Mouse (Mus musculus) liver, embryonic 11.5 days (tissue): Measurements from ENCODE around the gene Fmnl1. TPM values are rescaled to one million over a fixed set of nuclear protein-coding genes. Genes with fewer than 3 reads are reported as not detected.
A peak's percentile ranks its signal among the peaks of the same experiment; 100 is the strongest.

Experiments
- ATAC-seq: fragments of 200-750 bp; cut with Nextera tagmentation; replicated peaks from 2 replicates; pipeline ENCODE4 v1.8.0; 2017; ENCODE audit warnings: moderate number of reproducible peaks, mild to moderate bottlenecking, moderate TSS enrichment, moderate library complexity; ENCODE audit not compliant: low FRiP score
- DNase-seq: peaks from one replicate; pipeline ENCODE4 v3.0.0-alpha.2; 2017; ENCODE audit warnings: low spot score
- H3K27ac ChIP-seq: fragments of 300-500 bp; sonication (generic); 2 replicates; pipeline ENCODE4 v1.5.1; 2014; ENCODE audit warnings: mild to moderate bottlenecking, low read depth, low read length, control low read depth
- H3K27me3 ChIP-seq: fragments of 300-500 bp; sonication (generic); replicated peaks from 2 replicates; pipeline ENCODE4 v1.6.1; 2014; ENCODE audit warnings: low read length, mixed read lengths; ENCODE audit not compliant: control insufficient read depth, insufficient read depth
- H3K36me3 ChIP-seq: fragments of 300-500 bp; sonication (generic); 2 replicates; pipeline ENCODE4 v1.6.1; 2014; ENCODE audit warnings: mild to moderate bottlenecking, low read length, moderate library complexity, mixed read lengths; ENCODE audit not compliant: control insufficient read depth, insufficient read depth
- H3K4me1 ChIP-seq: fragments of 300-500 bp; sonication (generic); replicated peaks from 2 replicates; pipeline ENCODE4 v1.6.1; 2014; ENCODE audit warnings: low read length, mixed read lengths; ENCODE audit not compliant: control insufficient read depth, insufficient read depth
- H3K4me2 ChIP-seq: fragments of 300-500 bp; sonication (generic); 2 replicates; pipeline ENCODE4 v1.6.1; 2014; ENCODE audit warnings: mild to moderate bottlenecking, control low read depth, moderate library complexity
- H3K4me3 ChIP-seq: fragments of 300-500 bp; sonication (generic); 2 replicates; pipeline ENCODE4 v1.5.1; 2014; ENCODE audit warnings: low read depth, low read length, control low read depth
- H3K9ac ChIP-seq: fragments of 300-500 bp; sonication (generic); 2 replicates; pipeline ENCODE4 v1.6.1; 2014; ENCODE audit warnings: low read depth, low read length, control low read depth
- H3K9me3 ChIP-seq: fragments of 300-500 bp; sonication (generic); 2 replicates; pipeline ENCODE4 v1.6.1; 2016; ENCODE audit warnings: low read length, inconsistent platforms, mixed read lengths; ENCODE audit not compliant: control insufficient read depth
- WGBS: fragments of 180-500 bp; shearing (Covaris S2); extraction: QIAGEN DNeasy Blood & Tissue Kit; methylation state at CpG from one replicate; pipeline ENCODE4 v1.1.7; 2014; 5-methylcytosine and 5-hydroxymethylcytosine counted together
- polyA plus RNA-seq: library from polyadenylated mRNA; unstranded; fragments of >200 nt; fragmentation: Nextera tagmentation; extraction: Ambion mirVana; gene quantifications from 2 replicates; pipeline ENCODE4 v1.2.1, GENCODE M21; 2014

Fmnl1 gene
- polyA plus RNA-seq, 1 experiment from 2014 or later = 6.3 TPM

DNA sequence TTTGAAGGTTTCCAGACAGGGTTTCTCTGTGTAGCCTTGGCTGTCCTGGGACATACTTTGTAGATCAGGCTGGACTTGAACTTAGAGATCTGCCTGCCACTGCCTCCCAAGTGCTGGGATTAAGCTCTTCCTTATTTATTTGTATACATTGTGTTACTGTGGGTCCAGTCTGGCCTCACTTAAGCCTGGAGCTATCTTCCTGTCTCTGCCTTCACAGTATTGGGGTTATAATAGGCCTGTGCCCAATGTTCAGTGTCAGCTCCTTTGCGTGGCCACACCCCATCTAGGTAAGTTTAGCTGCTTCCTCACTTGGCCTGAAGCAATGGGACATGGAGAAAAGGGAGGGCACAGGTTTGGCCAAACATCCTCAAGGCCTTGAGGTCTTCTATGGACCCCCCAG lies 5.6 kb downstream of the Fmnl1 start:
- H3K4me3 ChIP-seq = no peak overlapping the region
- H3K27ac ChIP-seq = no peak overlapping the region
- no peak overlapping the region for H3K9ac ChIP-seq
- no peak for ATAC-seq
- DNase-seq = no peak
- no peaks in the 10 kb centered on the region for H3K36me3 ChIP-seq
- H3K4me2 ChIP-seq = no peak overlapping the region
- WGBS = 84% methylated on average over 1 of the region's 1 CpGs
- H3K4me1 ChIP-seq = peaks cover 20% of the 10 kb centered on the region
- H3K27me3 ChIP-seq = peaks cover 15% of the 10 kb centered on the region
- H3K9me3 ChIP-seq = no peaks in the 10 kb centered on the region

DNA sequence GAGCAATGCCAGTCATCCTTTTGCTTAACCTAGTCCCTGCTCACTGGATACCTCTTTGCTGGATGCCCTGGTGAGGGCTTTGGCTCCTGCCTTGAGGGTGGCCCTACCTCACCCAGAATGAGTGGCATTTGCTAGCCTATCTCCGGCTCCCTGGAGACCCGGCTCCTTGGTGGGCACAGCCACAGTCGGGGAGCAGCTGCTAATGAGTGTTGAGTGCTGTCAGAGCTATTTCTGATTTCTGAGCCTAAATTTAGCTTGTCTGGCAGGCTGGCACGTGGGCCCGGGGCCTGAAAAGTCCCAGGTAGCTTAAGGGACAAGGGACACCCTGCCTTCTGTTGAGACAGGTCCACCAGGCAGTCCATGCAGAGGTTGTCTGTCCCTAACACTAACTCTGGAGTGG lies 6.3 kb downstream of the Fmnl1 start:
- no peak overlapping the region for H3K4me2 ChIP-seq
- H3K4me3 ChIP-seq = no peak overlapping the region
- H3K36me3 ChIP-seq = no peaks in the 10 kb centered on the region
- peaks cover 8% of the 10 kb centered on the region; the same call in 1 of the 2 replicates for H3K27me3 ChIP-seq
- no peak overlapping the region for H3K9ac ChIP-seq
- no peaks in the 10 kb centered on the region for H3K9me3 ChIP-seq
- H3K4me1 ChIP-seq = peaks cover 20% of the 10 kb centered on the region
- 69% methylated on average over 5 of the region's 5 CpGs for WGBS
- H3K27ac ChIP-seq = no peak overlapping the region
- ATAC-seq (no peak), DNase-seq (no peak)

DNA sequence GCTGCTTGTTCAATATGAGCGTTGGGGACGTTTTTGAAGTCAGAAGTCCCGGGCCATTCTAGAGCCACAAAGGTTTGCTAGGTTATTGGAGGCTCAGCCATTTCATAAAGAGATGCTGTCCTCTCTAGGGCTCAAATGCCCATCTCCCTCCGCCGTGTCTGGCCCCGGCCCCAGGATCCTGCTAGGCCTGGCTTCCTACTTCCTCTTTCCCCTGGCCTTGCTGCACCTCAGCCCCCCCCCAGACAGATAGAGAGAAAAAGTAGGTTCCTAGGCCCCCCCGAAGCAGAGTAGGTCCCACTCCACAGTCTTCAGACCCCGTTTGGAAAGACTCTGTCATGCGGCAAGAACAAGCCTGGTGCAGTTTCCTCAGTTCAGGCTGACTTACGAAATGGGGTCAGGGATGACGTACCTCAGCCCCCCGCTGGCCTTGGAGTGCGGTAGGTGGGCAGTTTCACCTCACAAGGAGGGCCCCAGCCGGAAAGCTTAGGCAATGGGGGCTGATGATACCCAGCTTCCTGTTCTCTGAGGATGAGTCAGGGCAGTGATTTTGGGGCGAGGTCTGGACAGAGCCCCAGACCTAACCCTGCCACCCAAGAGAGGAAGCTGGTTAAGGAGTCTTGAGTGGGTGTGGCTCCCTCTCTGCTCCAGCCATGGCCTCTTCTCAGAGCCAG lies 7.0 kb downstream of the Fmnl1 start:
- H3K27me3 ChIP-seq = peaks cover under 1% of the 10 kb centered on the region; the same call in 1 of the 2 replicates
- no peak overlapping the region for H3K27ac ChIP-seq
- H3K9ac ChIP-seq = no peak overlapping the region
- H3K36me3 ChIP-seq = no peaks in the 10 kb centered on the region
- H3K4me1 ChIP-seq = peaks cover 20% of the 10 kb centered on the region
- ATAC-seq = no peak
- H3K4me3 ChIP-seq = no peak overlapping the region
- no peaks in the 10 kb centered on the region for H3K9me3 ChIP-seq
- 59% methylated on average over 15 of the region's 15 CpGs for WGBS
- no peak overlapping the region for H3K4me2 ChIP-seq
- no peak for DNase-seq

DNA sequence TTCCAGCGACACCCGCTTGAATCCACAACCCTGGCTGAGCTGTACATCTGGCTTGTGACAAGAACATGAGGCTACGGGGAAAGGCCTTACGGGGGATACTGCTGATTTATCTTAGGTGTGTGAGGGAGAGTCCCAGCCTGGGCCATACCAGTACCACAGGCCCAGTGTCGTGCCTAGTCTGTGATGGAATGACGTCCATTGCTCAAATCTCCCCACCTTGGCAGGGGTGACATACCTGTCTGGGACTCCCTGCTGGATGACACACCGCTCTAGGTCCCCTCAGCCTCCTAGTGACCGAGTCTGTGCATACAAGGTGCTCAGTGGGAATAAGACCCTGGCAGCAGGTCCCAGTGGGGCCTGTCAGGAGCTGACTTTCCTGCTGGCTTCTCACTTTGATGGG lies 7.8 kb downstream of the Fmnl1 start:
- peaks cover 20% of the 10 kb centered on the region for H3K4me1 ChIP-seq
- H3K36me3 ChIP-seq = no peaks in the 10 kb centered on the region
- no peak for DNase-seq
- no peak overlapping the region for H3K9ac ChIP-seq
- ATAC-seq = no peak
- no peak overlapping the region for H3K27ac ChIP-seq
- no peaks in the 10 kb centered on the region for H3K27me3 ChIP-seq
- WGBS = 86% methylated on average over 8 of the region's 8 CpGs
- no peak overlapping the region for H3K4me3 ChIP-seq
- no peaks in the 10 kb centered on the region for H3K9me3 ChIP-seq
- H3K4me2 ChIP-seq = no peak overlapping the region

DNA sequence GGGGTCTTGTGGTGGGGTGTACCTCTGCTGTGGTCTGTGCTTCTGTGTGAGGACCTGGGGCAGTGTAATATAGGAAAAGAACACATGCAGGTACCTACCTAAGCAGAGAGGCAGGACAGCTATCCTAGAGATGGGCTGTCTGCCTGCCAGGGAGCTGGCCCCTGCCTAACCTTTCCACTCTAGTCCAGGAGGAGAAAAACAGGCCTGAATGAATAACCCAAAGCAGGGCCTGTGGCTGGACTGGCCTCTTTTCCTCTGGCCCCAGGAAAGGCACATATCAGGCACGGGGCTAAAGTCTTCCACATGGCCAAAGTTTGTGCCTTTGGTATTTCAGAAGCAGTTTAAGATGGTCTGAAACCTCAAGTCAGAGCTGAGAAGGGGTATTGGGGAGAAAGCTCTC lies 9.5 kb downstream of the Fmnl1 start:
- no peaks in the 10 kb centered on the region for H3K9me3 ChIP-seq
- ATAC-seq (no peak), DNase-seq (no peak)
- no peaks in the 10 kb centered on the region for H3K36me3 ChIP-seq
- no peak overlapping the region for H3K27ac ChIP-seq
- WGBS = 53% methylated on average over 1 of the region's 1 CpGs
- H3K4me3 ChIP-seq = no peak overlapping the region
- peaks cover 6% of the 10 kb centered on the region for H3K4me1 ChIP-seq
- no peaks in the 10 kb centered on the region for H3K27me3 ChIP-seq
- H3K9ac ChIP-seq = no peak overlapping the region
- no peak overlapping the region for H3K4me2 ChIP-seq

DNA sequence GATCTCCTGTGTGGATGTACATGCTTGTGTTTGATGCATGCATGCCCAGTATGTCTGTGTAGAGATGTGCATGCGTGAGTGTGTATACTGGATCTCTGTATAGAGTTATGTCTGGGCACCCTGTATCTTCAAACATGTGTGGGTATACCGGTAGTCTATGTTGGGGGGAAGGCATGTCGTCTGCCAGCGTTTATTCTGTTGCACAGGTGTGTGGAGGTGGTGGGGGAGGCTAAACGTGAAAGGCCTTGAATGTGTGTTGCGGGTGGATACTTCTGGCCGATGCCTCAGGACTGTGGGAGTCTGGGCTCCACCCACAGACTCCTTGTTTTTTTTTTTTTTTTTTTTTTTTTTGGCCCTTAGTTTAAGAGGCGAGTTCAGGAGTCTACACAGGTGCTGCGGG lies 10.4 kb downstream of the Fmnl1 start:
- Histone ChIP-seq H3K9me3 (no peaks in the 10 kb centered on the region), H3K27ac (no peak overlapping the region), H3K9ac (no peak overlapping the region), H3K4me1 (no peaks in the 10 kb centered on the region; the same call in 1 of the 2 replicates), H3K36me3 (no peaks in the 10 kb centered on the region), H3K4me2 (no peak overlapping the region), H3K4me3 (no peak overlapping the region), H3K27me3 (no peaks in the 10 kb centered on the region)
- no peak for DNase-seq
- WGBS = 81% methylated on average over 9 of the region's 9 CpGs
- no peak for ATAC-seq

DNA sequence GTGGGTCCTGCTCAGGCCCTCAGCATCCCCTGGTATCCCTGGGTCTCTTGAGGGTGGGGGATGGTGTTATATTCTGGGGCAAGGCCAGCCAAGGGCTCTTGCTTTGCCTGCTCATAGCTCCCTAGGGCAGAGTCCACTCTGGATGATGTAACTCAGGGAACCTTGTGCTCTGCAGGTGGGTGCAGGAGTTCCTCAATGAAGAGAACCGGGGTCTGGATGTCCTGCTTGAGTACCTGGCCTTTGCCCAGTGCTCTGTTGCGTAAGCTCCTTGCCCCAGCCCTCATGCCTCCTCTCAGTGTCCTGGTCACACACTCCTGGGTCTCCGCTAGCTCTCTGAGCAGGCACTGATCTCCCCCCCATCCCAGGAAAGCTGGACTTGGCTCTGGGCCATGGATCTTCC lies 11.0 kb downstream of the Fmnl1 start:
- H3K4me1 ChIP-seq = no peaks in the 10 kb centered on the region
- 74% methylated on average over 3 of the region's 3 CpGs for WGBS
- no peak overlapping the region for H3K4me3 ChIP-seq
- no peak overlapping the region for H3K4me2 ChIP-seq
- H3K27me3 ChIP-seq = no peaks in the 10 kb centered on the region
- no peaks in the 10 kb centered on the region for H3K36me3 ChIP-seq
- no peak for ATAC-seq
- DNase-seq = no peak
- no peaks in the 10 kb centered on the region for H3K9me3 ChIP-seq
- no peak overlapping the region for H3K9ac ChIP-seq
- H3K27ac ChIP-seq = no peak overlapping the region

DNA sequence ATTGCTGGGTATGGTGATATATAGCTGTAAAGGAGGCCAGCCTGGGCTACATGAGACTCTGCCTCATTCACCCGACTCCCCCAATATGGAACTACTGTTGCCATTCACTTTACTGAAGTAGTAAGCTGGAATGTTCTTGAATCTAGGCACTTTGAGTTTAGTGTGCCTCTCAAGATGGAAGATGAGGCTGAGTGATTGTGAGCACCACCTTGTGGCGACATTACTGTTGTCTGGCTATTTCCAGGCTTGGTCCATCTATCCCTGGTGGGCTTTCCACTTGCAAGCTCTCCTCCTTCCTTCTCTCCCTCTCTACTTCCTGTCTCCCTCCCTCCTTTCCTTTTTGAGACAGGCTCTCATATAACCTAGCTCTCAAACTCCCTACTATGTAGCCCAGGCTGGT lies 14.0 kb downstream of the Fmnl1 start:
- no peak for DNase-seq
- H3K9me3 ChIP-seq = no peaks in the 10 kb centered on the region

DNA sequence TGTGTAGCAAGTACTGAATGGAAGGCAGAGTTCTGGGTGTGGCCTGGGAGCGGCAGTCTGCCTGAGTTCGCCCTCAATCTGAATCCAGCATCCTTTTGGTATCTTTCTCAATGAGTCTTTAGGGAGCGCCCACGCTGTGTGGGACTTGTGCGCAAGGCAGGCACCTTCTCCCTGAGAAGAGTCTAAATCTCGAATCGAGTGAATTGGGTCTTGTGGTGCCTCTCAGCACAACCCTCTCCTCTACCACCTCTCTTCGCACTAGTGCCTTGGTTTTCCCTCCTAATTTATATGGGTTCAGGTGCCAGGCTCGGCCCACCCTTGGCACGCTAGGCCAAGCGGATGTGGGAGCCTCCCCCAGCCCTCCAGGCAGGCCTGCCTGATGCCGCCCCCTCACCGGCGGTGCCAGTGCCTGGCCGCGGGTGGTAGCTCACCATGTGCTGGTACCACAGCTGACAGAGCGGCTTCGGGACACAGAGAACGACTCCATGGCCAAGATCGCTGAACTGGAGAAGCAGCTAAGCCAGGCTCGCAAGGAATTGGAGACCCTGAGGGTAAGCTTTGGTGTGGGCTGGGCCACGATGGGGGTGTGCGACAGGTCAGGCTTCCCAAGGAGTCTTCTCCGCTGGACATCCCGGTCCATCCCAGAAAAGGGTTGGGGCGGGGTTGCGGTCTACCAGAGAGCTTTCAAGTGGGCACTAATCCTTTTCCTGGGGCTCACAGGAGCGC lies 21.5 kb downstream of the Fmnl1 start:
- H3K36me3 ChIP-seq = no peaks in the 10 kb centered on the region
- H3K4me3 ChIP-seq = no peak overlapping the region
- ATAC-seq = no peak
- no peak overlapping the region for H3K9ac ChIP-seq
- H3K27ac ChIP-seq = no peak overlapping the region
- DNase-seq = no peak
- H3K4me2 ChIP-seq = 0 out of 2 replicates have a peak overlapping the region, but pooled peaks have one; percentile 22
- H3K27me3 ChIP-seq = peaks cover 56% of the 10 kb centered on the region
- H3K4me1 ChIP-seq = no peaks in the 10 kb centered on the region
- WGBS = 50% methylated on average over 28 of the region's 28 CpGs
- no peaks in the 10 kb centered on the region for H3K9me3 ChIP-seq

More for the DNA sequence above, 14.0 kb downstream of the Fmnl1 start:
- no peak overlapping the region for H3K4me2 ChIP-seq
- H3K4me3 ChIP-seq = no peak overlapping the region
- no peak overlapping the region for H3K27ac ChIP-seq
- H3K4me1 ChIP-seq = no peaks in the 10 kb centered on the region
- H3K36me3 ChIP-seq = no peaks in the 10 kb centered on the region
- H3K27me3 ChIP-seq = no peaks in the 10 kb centered on the region
- 41% methylated on average over 2 of the region's 2 CpGs for WGBS
- no peak for ATAC-seq
- H3K9ac ChIP-seq = no peak overlapping the region
